Mouse (Mus musculus): ENCODE results near the gene Abr.

GRCm38 (mm10) chr11:76532001-76532400 is 90.1 kb downstream of the Abr start:
- no peak for TF ChIP-seq GATA1 (IDR thresholded peaks at IDR 0.05; ENCODE audit: borderline replicate concordance, low read length)
- no peak for TF ChIP-seq FLI1 (IDR thresholded peaks at IDR 0.05; ENCODE audit: low read length)

Data from megakaryocyte, embryonic 14.5 days (primary cell).